ENCODE assay signal across 11 mouse cellular contexts in genomic region chr5:121009811-121010569, GRCm38 (mm10). TPM values are rescaled to one million over a fixed set of nuclear protein-coding genes. Genes with fewer than 3 reads are reported as not detected.
DNase-seq lines count a peak whose midpoint lies in the region; ATAC-seq and TF ChIP-seq lines count a peak whose summit lies in the region.
"Had no signal": no experiment of that assay in that cellular context is flagged by ENCODE, and none has a peak within 500 bp of the region (broad histone marks: within the 10 kb centered on the region; RNA-seq: fewer than 3 reads in every experiment).

Gene Rph3a (minus strand): TSS chr5:121010092.

- H3K9ac ChIP-seq in forebrain, embryonic 15.5 days (replicated peaks) = peak within 1 kb of the TSS; percentile 54
- peak within 1 kb of the TSS; percentile 66 for H3K9ac ChIP-seq in neural tube, embryonic 13.5 days
- H3K9ac ChIP-seq in heart, embryonic 12.5 days = no peak within 1 kb of the TSS

- no peaks in the 10 kb centered on the region for H3K36me3 ChIP-seq in forebrain, embryonic 15.5 days
- H3K36me3 ChIP-seq in neural tube, embryonic 13.5 days = no peaks in the 10 kb centered on the region
- no peaks in the 10 kb centered on the region for H3K36me3 ChIP-seq in heart, embryonic 12.5 days
- H3K36me3 ChIP-seq: heart, embryonic 10.5 days had no signal

- ATAC-seq in forebrain, embryonic 15.5 days (replicated peaks) = no peak
- ATAC-seq in neural tube, embryonic 13.5 days (ENCODE audit: low read depth) = no peak
- no peak for ATAC-seq in heart, embryonic 12.5 days (ENCODE audit: insufficient number of reproducible peaks, low FRiP score)

- intact Hi-C loops in left cerebral cortex, adult 2 months (cut with DNase I) = loop anchor here (1.0 kb wide), 1 partner anchor 9 kb away; no protein-coding TSS in a partner anchor

- H3K4me1 ChIP-seq in forebrain, embryonic 15.5 days = peaks cover 54% of the 10 kb centered on the region
- peaks cover 29% of the 10 kb centered on the region for H3K4me1 ChIP-seq in neural tube, embryonic 13.5 days (replicated peaks)
- no peaks in the 10 kb centered on the region for H3K4me1 ChIP-seq in heart, embryonic 12.5 days (replicated peaks)

- 48% methylated on average over 12 of the region's 12 CpGs for WGBS in forebrain, embryonic 15.5 days
- WGBS in neural tube, embryonic 13.5 days = 55% methylated on average over 12 of the region's 12 CpGs
- WGBS in heart, embryonic 12.5 days = 66% methylated on average over 12 of the region's 12 CpGs

- H3K4me3 ChIP-seq in left cerebral cortex, adult 2 months = peak within 1 kb of the TSS; percentile 65
- peak within 1 kb of the TSS; percentile 45 for H3K4me3 ChIP-seq in forebrain, embryonic 15.5 days
- H3K4me3 ChIP-seq in neural tube, embryonic 13.5 days = peak within 1 kb of the TSS; percentile 34
- no peak within 1 kb of the TSS for H3K4me3 ChIP-seq in heart, embryonic 12.5 days
- H3K4me3 ChIP-seq: heart, embryonic 10.5 days had no signal

- no peaks in the 10 kb centered on the region; the same call in 1 of the 2 replicates for H3K27me3 ChIP-seq in forebrain, embryonic 15.5 days
- peaks cover 14% of the 10 kb centered on the region for H3K27me3 ChIP-seq in neural tube, embryonic 13.5 days
- H3K27me3 ChIP-seq in heart, embryonic 12.5 days (replicated peaks) = peaks cover 52% of the 10 kb centered on the region

- H3K27ac ChIP-seq in left cerebral cortex, adult 2 months = peak within 1 kb of the TSS; percentile 89
- H3K27ac ChIP-seq in forebrain, embryonic 15.5 days (replicated peaks) = peak within 1 kb of the TSS; percentile 76
- H3K27ac ChIP-seq in neural tube, embryonic 13.5 days (replicated peaks) = peak within 1 kb of the TSS; percentile 40
- no peak within 1 kb of the TSS for H3K27ac ChIP-seq in heart, embryonic 12.5 days (ENCODE audit: poor library complexity, severe bottlenecking)
- H3K27ac ChIP-seq: heart, embryonic 10.5 days had no signal

- TF ChIP-seq CTCF in left cerebral cortex, adult 2 months (IDR thresholded peaks at IDR 0.05) = no peak

- peak within 1 kb of the TSS; percentile 53 for H3K4me2 ChIP-seq in forebrain, embryonic 15.5 days (replicated peaks)
- peak within 1 kb of the TSS; percentile 58 for H3K4me2 ChIP-seq in neural tube, embryonic 13.5 days
- H3K4me2 ChIP-seq in heart, embryonic 12.5 days = no peak within 1 kb of the TSS

- no peak for DNase-seq in left cerebral cortex, adult 2 months (ENCODE audit: extremely low spot score in 1 of 2, low spot score in 2 of 2)
- no peak for DNase-seq in left cerebral cortex, adult 9 months (ENCODE audit: low spot score in 2 of 2)
- DNase-seq in layer of hippocampus, postnatal 36 days = no peak
- no peak for DNase-seq in heart, adult 9 months (ENCODE audit: low spot score in 2 of 2)
- no peak for DNase-seq in urinary bladder, postnatal 25 days (ENCODE audit: low spot score)
- DNase-seq: kidney, adult 2 months had no signal

- H3K9me3 ChIP-seq in forebrain, embryonic 15.5 days = no peaks in the 10 kb centered on the region
- no peaks in the 10 kb centered on the region for H3K9me3 ChIP-seq in neural tube, embryonic 13.5 days
- no peaks in the 10 kb centered on the region for H3K9me3 ChIP-seq in heart, embryonic 12.5 days (replicated peaks)
- H3K9me3 ChIP-seq: heart, embryonic 10.5 days had no signal

RNA-seq across cellular contexts. Expression of gene Rph3a, which starts in this region (rescaled TPM):
- 100 to 1,000 TPM; 329 to 347 TPM for total RNA-seq in left cerebral cortex, adult 2 months (2021)
- polyA plus RNA-seq in forebrain, embryonic 15.5 days (2015; fragmentation: Nextera tagmentation; extraction: Ambion mirVana) = 21.1 and 21.3 TPM in 2 replicates
- 100 to 1,000 TPM; 207 to 220 TPM for total RNA-seq in layer of hippocampus, postnatal 36 days (2021)
- polyA plus RNA-seq in neural tube, embryonic 13.5 days (2015; fragmentation: Nextera tagmentation; extraction: Ambion mirVana) = 9.0 and 9.4 TPM in 2 replicates
- not detected in 2 replicates for polyA plus RNA-seq in heart, embryonic 12.5 days (2016; fragmentation: Nextera tagmentation; extraction: Ambion mirVana)
- total RNA-seq: megakaryocyte progenitor cell, adult 5-6 weeks had no signal
- polyA plus RNA-seq: heart, embryonic 10.5 days had no signal

Comparison
In these comparisons a context has a peak if more than half of its experiments do, and no peak if none do; other contexts are left out.
1. RNA of gene Rph3a (polyA plus RNA-seq): 21.1 to 21.3 TPM in forebrain, embryonic 15.5 days and 9.0 to 9.4 TPM in neural tube, embryonic 13.5 days; not detected in heart, embryonic 12.5 days; every median in the first group is over 10 times any median in the second.